Mouse (Mus musculus): ENCODE results near the gene Drc3.
"Not testable (repeated sequence)": the region's sequence is repeated elsewhere in the genome, so short reads cannot be mapped to it uniquely, and the experiment has no call there.

The Drc3 gene

DNA sequence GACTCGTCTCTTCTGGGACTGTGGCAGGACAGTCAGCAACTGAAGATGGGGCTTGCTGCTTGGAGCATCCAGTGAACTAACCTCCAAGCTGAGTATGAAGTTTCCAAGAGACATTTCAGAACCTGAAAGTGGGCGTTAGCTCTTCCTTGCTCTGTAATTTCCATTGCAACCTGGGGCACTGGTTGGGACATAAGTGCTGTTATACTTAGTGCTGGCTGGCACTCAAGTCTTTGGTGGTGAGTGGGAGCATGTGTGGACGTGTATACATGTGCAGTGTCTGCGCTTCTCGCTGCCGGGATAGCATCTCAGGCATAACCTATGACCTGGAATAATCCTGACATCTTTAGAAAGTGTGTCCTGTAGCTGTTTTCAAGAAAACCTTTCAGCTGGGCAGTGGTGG lies 38.2 kb downstream of the Drc3 start:
- DNase-seq (ENCODE audit: low read depth, low spot score): no peak

DNA sequence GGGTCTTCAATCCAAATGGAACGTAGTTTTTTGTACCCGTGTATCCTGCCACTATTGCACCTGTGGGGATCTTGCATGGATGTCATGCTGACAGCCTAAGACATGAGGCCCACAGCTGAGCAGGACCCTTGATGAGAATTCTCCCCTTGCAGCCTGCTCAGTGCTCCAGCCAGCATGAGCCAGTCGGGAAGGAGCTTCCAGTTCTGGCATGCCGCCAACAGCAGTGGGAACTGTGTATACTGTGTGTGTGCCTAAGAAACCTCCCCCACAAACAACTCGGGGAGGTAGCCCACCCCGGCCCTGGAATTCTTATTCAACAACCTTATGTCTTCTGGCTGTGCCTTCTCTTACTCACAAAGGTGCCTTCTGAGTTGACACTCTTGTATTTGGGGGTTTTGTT lies 43.4 kb downstream of the Drc3 start:
- no peak for DNase-seq (ENCODE audit: low read depth, low spot score)

DNA sequence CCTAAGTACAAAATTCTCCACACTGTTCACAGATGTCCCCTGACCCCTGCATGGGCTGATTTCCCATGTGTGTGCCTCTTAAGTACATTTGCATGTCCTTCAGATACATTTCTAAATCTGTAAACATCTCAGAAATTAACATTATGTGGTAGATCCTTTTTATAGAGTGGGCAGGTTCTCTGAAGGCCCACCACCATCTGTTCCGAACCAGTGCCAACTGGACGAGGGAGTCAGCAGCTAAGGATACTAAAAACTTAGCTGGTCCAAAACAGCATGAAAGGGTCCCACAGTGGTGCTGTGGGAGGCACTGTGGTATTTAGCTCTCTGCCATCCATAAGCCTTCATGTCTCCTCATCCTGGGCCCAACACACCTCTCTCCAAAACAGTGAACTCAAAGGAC lies 44.0 kb downstream of the Drc3 start:
- DNase-seq (ENCODE audit: low read depth, low spot score): no peak

DNA sequence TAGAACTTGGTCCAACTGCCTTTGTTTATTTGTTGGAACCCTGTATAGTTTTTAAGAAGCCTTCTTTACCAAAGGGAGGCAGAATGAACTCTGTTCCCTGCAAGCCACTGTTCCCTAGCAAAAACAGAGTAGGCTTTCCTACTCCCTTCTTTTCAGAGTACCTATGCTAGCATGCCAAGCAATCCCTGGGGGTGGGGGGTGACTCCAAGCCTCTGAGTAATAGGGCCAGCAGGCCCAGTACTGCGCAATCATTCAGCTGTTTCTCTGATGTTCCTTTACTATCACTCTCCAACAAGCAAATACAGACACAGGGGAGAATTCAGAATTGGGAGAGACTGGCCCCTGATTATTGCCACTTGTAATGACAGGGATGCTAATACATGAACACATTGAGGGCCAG lies 53.5 kb downstream of the Drc3 start:
- no peak for DNase-seq (ENCODE audit: low read depth, low spot score)

DNA sequence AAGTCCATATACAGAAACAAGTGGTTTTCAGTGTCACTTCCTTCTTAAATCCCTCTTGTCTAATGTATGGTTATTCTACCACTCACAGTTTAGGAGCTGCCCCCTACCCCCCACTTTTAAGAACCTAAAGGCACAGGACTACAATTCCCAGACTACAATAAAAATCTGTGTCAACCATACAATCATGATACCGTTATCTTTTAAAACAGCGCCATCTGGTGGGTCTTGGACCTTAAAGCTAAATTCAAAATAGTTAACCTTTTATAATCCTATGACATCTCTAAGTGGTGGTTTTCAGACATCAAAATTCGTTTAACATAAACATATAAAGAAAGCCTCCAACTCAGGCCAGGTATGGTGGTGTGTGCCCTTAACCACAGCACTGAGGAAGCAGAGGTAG lies 59.0 kb downstream of the Drc3 start:
- peak; percentile 45 for DNase-seq (ENCODE audit: low read depth, low spot score)

DNA sequence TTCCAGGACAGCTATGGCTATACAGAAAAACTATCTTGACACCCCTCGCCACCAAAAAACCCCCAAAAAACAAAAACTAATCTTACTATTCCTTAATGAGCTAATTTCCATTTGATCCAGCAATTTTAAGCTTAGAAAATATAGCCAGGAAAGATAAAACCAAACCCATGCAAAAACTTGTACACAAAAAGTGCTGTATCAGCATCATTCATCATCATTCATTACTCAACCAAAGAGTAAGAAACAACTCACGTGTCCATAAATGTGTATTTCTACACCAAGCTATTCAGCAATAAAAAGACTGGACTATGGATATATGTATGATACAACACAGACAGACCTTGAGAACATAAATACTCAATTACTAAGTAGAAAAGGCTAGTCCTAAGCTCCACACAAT lies 59.8 kb downstream of the Drc3 start:
- DNase-seq (ENCODE audit: low read depth, low spot score): no peak

DNA sequence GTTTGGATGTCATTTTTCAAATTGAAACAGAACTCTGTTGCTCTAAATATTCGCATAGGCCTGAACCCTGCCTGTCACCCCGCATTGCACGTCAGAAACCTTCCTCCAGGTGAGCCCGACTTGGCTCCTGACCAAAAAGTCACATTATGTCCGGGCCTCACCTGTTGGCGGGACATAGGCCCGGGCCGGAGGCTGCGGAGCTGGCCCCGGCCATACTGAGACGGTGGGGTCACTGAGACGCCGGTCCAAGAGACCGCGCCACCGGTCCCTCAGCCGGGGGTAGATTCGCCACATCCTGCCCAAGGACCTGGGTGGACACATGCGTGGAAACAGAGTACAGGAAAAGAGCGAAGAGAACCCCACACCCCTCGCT lies 63.4 kb downstream of the Drc3 start:
- no peak for DNase-seq (ENCODE audit: low read depth, low spot score)

DNA sequence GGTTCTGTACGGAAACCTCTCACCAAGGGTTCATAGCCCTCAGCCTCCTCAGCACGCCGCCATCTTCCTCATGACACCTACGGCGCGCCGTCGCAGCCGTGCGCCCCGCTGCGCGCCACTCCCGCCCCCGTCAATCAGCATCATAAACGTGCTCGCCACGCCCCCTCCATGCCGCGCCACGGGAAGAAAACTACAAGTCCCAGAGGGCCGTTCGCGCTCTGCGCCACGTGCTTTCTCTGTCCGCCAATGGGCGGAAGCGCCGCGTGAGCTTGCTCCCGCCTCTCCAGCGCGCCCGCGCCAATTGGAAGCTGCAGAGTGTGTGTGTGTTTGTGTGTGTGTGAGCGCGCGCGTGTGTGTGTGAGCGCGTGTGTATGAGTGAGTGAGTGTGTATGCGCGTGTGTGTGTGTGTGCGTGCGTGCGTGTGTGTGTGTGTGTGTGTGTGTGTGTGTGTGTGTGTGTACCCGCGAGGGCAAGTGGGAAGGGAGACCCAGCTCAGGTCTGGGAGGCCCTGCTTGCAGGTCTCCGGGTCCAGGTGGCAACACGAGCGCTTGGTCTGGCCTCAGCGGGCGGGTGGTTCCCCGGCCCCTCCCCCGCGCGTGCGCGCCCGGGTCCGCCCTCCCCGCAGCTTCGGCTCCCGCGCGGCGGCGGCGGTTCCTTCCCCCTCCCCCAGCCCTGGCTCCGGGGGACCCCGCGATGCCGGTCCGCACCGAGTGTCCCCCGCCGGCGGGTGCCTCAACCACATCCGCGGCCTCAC lies 64.0 kb downstream of the Drc3 start, which contains the start of gene Gid4:
Gene Gid4, plus strand, starts transcription at position 183 of the 754 bp plus-strand sequence.
- DNase-seq (ENCODE audit: low read depth, low spot score): peak; percentile 98

DNA sequence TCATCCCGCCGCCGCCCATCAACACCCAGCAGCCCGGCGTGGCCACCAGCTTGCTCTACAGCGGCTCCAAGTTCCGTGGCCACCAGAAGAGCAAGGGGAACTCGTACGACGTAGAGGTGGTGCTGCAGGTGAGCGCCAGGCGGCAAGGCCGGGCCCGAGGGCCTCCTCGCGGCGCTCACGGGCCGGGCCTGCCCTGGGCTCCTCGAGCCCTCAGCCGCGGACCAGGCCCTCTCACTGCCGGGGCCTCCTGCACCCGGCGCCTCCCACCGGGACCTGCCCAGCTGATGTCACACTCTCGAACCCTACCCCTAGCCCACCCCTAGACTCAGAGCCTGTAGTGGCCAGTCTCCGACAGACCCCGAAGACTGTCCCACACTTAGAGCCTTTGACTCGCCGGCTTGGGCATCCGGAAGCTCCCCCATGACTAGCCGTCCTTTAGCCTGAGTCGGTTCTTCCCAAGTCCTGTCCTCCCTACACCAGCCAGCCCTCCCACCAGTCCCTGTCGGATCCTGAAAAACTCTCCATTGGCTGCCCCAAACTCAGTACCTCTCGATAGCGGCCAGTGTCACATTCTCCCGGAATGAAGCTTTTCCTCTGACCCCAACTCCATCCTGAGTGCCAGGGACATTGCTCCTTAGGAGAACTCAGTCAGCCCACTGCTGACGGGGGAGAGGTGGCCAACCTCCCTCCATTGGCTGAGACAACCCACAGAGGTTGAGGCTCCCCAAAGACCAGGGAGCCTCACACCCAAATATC lies 64.8 kb downstream of the Drc3 start, which contains the start of gene Atpaf2:
Gene Atpaf2, minus strand, starts transcription at position 741 of the 756 bp plus-strand sequence.
- DNase-seq (ENCODE audit: low read depth, low spot score): no peak

DNA sequence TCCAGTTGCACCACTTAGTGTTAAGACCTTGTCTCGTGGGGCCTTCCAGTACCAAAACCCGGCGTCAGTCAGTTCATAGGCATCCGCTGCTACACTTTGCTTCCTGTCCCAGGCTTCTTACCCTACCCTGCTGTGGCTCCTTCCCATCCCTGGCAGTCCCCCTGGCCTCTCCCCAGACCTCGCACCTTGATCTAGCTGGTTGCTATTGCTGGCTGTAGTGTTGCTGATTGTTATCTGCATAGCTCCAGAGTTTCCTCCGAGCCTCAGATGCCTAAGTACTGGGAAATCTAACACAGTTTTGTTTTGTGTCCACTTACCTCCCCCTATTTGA lies 65.3 kb downstream of the Drc3 start:
- no peak for DNase-seq (ENCODE audit: low read depth, low spot score)

DNA sequence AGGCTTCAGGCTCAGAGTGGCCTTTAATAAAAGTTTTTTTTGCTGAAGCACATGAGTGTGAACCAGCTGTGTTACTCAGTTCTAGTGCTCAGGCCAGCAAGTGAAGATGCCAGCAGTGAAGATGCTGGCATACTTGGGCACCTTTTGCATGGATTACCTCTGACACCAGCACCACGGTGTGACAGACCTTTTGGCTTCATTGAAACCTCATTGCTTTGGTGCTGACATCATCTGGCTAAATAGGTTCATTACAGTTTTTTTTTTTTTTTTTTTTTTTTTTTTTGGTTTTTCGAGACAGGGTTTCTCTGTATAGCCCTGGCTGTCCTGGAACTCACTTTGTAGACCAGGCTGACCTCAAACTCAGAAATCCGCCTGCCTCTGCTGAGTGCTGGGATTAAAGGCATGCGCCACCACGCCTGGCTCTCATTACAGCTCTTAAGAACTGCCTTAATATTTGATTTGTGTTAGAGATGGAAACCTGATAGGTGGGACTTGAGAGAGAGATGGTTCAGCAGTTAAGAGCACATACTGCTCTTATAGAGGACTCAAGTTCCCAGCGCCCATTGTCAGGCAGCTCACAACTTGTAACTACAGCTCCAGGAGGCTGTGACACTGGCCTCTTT lies 69.0 kb downstream of the Drc3 start:
- DNase-seq (ENCODE audit: low read depth, low spot score): no peak

DNA sequence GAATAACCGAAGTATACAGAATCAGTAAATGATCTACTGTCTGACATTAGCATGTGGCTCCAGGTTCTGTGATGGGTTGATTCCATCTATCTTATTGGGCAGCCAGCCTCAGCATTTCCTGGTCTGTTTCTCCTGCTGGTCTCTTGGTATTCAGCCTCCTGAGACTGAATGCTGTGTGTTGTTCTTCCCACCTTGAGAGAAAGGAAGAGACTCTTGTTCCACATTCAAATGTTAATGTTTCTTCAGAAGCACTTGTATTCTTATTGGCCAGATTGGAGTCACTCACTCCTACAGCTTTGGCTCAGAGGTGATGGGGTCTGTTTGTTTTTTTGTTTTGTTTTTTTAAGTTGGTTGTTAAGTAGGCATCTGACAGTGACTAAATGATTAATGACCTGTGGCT lies 69.9 kb downstream of the Drc3 start:
- no peak for DNase-seq (ENCODE audit: low read depth, low spot score)

DNA sequence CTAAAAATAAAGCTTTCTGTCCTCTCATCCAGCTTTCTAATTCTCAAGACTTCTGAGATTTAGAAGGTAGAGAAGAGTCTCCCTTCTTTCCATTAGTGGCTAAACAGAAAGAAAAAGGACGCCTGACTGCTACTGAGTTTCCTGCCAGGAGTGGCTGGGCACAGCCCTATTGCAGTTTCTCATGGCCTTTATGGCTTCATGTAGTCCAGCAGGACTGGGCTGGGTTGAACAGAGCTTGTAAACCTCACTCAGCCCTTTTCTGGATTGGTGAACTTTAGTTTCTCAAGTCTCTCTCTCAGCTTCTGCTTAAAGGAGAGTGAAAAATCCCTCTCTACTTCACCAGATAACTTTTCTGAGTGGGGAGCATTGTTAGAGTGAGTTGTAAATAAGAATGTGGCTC lies 73.3 kb downstream of the Drc3 start:
- DNase-seq (ENCODE audit: low read depth, low spot score): no peak

DNA sequence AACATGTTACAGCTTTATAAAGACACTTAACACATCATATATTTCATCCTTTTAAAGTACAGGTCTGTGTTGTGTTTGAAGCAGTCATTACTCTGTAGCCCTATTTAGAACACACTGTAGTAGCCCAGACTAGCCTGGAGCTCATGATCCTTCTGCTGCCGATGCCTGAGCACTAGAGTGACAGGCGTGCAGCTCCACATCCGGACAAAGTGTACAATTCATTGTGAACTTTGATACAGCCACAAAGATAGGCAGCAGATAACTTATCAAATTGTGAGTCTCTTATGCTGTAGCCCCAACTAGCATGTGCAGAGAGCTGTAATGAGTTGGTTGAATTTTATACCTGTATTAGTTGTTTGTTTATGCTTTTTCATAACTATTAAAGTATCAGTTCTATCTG lies 74.5 kb downstream of the Drc3 start:
- DNase-seq (ENCODE audit: low read depth, low spot score): no peak

DNA sequence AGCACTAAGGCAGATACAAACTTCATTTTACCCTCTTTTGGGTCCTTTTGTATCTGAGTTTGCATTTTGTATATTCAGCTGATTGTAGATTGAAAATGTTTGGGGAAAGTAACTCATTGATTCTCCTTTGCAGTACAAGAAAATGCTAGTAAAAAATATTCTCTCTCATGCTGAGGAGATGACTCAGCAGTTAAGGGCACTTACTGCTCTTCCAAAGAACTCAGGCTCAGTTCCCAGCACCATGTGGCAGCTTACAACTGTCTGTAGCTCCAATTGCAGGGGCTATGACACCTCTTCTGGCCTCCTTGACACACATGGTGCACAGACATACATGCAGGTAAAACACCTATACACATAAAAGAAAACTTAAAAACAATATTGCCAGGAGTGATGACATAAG lies 80.4 kb downstream of the Drc3 start:
- DNase-seq (ENCODE audit: low read depth, low spot score): no peak

DNA sequence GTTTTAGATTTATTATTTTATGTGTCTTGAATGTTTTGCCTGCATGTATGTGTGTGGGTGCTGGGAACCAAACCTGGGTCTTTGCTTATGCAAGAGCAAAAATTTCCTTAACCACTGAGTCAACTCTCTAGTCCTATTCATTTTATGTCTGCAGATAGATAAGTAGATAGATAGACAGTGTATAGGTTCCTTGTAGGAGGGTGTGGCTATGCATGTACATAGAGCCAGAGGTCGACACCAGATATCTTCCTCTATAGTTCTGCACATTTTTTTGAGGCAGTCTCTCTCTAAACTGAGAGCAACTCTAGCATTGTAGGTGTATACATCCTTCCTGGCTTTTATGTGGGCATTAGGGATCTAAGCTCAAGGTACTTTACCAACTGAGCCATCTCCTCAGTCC lies 82.0 kb downstream of the Drc3 start:
- no peak for DNase-seq (ENCODE audit: low read depth, low spot score)

DNA sequence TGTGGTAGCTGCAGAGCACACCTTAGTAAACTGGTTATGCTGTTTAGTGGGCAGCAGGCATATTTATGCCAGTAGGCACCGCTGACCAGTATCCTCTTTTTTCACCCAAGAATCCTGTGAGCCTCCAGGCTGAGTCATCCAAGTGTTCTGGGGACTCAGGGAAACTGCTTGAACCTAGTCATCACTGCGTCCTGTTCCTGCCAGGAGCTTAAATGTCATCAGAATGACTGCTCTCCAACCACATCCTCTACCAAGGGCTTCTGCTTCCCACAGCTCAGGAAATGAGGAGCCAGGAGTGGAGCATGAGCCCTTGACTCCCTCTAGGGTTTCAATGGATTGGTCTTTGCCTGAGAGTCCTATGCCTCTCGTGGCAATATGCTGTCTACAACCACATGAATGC lies 83.5 kb downstream of the Drc3 start:
- DNase-seq (ENCODE audit: low read depth, low spot score): no peak

DNA sequence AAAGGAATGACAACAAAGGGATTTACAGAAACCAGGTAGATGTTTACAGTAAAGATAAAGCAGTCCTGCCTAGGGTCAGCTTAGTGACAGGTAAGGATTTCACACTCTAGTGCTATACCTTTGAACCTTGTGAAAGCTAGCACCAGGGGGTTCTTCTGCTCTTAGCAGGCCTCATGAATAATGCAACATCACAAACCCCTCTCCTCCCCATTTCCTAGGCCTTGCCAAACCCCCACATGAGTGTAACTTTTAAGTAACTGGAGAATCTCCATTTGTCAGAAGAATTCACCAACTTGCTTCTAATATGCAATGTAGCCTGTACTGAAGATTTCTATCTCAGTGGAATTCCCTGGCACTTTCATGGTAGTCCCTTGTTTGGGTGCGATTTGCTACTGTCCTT lies 86.5 kb downstream of the Drc3 start:
- DNase-seq (ENCODE audit: low read depth, low spot score): not testable (repeated sequence)

DNA sequence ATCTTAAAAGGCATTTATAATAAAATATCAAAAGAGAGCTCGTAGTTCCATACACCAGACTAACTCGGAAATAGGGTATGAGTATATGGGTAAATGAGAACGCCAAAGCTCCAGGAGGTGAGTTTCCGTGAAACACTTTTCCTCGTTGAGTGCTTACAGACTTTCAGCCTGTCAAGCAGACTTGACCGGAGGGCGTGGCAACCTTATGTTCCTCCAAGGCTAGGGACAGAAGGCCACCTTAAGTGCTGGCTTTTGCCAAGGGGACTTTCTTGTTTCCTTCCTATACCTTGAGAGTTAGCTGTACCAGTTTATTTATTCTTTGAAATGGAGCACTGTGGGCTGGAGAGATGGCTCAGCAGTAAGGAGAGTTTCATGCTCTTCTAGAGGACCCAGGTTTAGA lies 87.0 kb downstream of the Drc3 start:
- DNase-seq (ENCODE audit: low read depth, low spot score): no peak

DNA sequence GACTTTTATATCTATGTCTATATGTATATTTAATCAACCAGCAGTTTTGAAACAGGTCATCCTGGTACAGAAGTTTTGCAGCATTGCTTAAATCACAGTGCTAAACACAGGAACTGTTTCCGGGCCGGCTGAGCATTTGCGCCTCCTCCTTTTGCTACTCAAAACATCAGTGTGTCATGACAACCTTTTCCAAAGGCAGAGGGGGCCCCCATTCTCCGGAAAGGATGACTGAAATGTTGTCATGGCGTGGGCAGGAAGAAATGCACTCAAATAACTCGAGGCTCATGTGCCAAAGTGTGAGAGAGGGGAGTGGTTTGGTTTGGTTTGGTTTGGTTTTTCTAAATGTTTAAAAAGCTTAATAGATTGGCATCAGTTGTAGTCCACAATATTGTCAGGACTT lies 89.8 kb downstream of the Drc3 start:
- DNase-seq (ENCODE audit: low read depth, low spot score): no peak

Data from skeletal muscle tissue, adult 2 months (tissue).